Mouse (Mus musculus): ENCODE data around the gene 2900026A02Rik.

2900026A02Rik gene

GRCm38 (mm10) chr5:113149052-113149451 is 72.0 kb downstream of the 2900026A02Rik start:
- no peak for DNase-seq (ENCODE audit: low spot score)

DNA sequence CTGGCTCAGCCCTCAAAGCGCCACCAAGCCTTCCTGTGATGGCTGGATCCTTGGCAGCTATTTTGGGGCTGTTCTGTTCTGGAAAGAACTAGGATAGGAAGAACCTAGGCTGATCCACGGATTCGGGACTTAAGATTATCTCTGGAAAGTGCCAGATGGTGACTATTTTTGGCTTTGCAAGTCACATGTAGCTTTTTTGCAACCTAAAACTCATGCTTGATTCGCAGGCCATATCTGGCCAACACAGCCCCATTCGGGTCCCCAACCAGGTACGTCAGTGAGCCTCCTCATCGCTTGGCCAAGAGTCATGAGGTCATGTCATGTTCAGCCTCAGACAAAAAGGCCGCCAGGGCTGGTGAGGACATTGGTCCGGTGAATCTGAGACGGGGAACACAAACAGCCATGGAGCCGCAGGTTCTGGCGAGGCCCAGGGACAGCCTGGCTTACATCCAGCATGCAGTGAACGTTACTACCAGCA is 73.0 kb downstream of the 2900026A02Rik start:
- DNase-seq (ENCODE audit: low spot score): no peak

DNA sequence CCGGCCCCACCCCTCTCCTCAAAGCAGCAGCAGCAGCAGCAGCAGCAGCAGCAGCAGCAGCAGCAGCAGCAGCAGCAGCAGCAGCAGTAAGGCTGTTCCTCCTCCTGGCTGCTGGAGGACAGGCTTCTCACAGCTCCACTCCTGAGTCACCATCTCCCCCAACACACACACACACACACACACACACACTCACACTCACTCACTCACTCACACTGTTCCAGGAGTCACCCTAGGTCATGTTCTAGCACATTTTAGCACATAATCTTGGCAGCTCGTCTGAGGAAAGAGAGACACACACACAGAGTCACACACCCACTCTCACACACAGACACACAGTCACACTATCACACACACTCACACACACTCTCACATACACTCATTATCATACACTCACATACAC is 74.4 kb downstream of the 2900026A02Rik start:
- DNase-seq (ENCODE audit: low spot score): no peak

- DNase-seq (ENCODE audit: low spot score): no peak
Measured at GRCm38 (mm10) chr5:113145171-113145570, 75.9 kb downstream of the 2900026A02Rik start.

- DNase-seq (ENCODE audit: low spot score): no peak
Measured at GRCm38 (mm10) chr5:113142486-113142885, 78.5 kb downstream of the 2900026A02Rik start.

DNA sequence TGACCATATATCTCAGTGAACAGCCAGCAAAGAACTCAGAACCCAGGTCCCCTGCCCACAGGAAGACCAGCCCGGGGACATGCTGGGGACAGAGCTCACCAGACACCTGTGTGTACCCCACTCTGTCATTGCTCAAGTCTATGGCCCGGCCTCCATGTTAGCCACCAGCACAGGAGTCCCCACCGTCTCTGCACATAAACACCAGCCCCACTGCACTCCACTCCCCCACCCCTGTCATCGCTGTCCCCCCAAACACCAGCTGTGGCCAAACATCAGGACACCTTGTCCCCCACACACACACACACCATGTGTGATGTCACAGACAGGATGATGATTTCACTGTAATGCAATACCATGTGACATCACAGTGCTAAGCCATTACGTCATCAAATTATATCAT is 79.0 kb downstream of the 2900026A02Rik start:
- no peak for DNase-seq (ENCODE audit: low spot score)

DNA sequence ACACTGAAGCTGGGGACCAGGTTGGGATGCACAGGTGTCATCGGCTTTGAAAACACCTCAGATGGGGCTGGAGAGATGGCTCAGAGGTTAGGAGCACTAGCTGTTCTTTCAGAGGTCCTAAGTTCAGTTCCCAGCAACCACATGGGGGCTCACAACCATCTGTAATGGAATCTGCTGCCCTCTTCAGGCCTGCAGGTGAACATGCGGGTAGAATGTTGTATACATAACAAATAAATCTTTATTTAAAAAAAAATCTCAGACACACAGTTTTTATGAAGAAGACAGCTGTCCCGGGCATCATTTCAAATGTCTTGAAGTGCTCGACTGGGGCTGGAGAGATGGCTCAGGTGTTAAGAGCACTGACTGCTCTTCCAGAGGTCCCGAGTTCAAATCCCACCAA is 80.2 kb downstream of the 2900026A02Rik start:
- DNase-seq (ENCODE audit: low spot score): no peak

GRCm38 (mm10) chr5:113140051-113140450 is 81.0 kb downstream of the 2900026A02Rik start:
- DNase-seq (ENCODE audit: low spot score): no peak

GRCm38 (mm10) chr5:113139064-113139726 is 81.8 kb downstream of the 2900026A02Rik start:
- no peak for DNase-seq (ENCODE audit: low spot score)

DNA sequence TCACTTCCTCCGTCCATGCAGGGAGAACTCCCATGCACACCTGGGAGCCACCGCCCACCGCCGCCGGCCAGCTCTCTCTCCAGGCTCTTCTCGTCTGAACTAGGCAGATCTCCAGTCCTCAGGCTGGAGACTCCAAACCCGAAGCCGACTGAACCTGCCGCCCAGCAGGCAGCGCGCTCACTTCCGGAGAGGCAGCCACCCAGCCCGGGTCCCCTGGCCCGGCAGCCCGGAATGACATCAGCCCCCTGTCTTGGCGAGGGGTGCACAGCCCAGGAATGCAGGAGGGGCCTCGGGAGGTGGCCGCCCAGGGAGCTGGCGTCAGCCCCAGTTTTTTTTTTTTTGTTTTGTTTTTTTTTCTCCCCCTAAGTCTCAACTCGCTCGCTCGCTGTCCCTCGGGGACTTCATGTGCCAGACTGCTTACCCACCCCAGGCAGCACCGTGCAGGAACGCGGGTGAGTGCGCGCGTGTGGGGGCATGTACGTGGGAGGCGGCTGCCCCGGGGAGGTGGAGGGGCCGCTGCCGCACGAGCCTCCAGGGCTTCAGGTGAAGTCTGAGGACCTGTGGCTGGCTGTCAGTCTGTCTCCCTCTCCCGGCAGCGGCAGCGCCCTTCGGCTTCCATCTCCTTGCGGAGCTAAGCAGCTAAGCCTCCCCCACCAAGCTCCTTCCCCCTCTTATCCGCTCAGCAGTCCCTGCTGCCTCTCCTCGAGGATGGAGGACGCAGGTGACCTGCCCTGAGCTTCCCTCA is 82.5 kb downstream of the 2900026A02Rik start:
- DNase-seq (ENCODE audit: low spot score): peak; percentile 63

GRCm38 (mm10) chr5:113137691-113138318 is 83.2 kb downstream of the 2900026A02Rik start:
- no peak for DNase-seq (ENCODE audit: low spot score)

DNA sequence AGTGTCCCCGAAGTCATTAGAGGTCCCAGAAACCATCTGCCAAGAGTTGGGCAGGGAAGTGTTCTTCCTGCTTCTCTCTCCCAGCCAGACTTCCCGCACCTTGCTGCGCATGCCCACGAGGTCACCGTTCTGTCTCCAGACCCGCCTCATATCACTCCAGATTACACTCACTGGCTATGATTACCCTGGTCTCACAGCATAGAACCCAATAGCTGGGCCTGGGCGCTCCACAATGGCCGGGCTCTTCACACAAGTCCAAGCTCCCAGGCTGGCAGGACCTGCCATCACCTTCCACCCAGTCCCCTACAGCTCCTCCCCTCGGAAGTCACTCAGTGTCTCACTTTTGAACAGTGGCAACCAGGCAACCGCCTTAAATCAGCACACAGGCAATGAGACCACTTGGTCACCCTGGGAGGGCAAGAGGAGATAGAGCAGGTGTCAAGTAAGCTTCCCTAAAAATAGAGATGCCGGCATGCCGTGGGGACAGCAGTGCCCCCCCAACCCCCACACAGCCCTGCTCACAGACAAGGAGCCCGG is 84.0 kb downstream of the 2900026A02Rik start:
- no peak for DNase-seq (ENCODE audit: low spot score)

GRCm38 (mm10) chr5:113135513-113135912 is 85.5 kb downstream of the 2900026A02Rik start:
- DNase-seq (ENCODE audit: low spot score): no peak

GRCm38 (mm10) chr5:113133722-113134710 is 87.0 kb downstream of the 2900026A02Rik start:
- no peak for DNase-seq (ENCODE audit: low spot score)

DNA sequence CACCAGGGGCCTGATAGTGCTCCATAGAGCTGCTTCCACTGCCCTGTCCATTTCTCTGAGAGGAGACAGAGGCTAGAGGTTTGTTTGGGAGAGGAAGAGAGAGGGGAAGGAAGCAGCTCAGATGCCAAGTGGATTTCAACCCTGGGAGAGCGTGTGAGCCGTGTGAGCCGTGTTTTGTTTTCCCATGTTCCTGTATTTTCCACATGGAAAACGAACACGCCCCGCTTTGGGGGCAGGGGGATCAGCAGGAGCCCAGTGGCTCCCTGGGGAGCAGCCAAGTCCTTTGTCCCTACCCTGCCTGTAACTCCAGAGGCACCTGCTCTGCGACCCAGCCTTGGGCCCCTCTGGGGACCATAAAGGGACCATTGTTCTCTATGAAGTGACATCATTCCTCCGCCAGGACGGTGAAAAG is 88.0 kb downstream of the 2900026A02Rik start:
- peak; percentile 77 for DNase-seq (ENCODE audit: low spot score)

DNA sequence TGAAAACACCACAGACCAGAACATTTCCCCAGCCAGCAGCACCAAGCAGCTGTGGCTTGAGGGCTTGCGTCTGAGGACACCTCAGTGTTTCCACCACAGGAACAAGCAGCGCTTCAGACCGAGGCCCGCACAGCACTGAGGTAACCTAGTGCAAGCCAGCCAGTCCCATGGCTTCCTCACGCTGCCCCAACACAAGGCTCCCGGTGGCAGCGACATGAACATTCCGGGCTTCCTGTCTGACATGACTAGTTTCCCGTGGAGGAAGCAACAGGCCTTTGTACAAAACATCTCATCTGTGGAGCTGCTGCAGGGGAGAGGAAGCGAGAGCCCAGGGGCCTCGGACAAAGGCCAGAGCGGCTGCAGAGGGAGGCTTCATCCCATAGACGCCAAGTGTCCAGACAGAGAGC is 88.4 kb downstream of the 2900026A02Rik start:
- DNase-seq (ENCODE audit: low spot score): peak; percentile 49

DNA sequence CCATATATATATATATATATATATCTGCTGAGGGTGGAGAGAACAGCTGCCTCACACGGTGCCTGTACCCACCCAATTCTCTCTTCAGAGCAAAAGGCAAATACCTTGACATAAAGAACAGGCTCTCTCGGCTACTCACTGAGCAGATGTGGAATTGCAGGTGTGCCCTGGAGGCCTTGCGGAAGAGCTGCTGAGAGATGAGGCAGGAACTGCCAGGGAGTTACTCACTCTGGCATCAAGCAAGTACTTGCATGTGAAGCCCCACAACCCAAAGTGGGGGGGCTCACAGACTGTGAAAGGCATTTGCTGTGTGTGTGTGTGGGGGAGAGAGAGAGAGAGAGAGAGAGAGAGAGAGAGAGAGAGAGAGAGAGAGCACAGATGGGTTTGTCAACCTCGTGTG is 92.6 kb downstream of the 2900026A02Rik start:
- DNase-seq (ENCODE audit: low spot score): no peak

DNA sequence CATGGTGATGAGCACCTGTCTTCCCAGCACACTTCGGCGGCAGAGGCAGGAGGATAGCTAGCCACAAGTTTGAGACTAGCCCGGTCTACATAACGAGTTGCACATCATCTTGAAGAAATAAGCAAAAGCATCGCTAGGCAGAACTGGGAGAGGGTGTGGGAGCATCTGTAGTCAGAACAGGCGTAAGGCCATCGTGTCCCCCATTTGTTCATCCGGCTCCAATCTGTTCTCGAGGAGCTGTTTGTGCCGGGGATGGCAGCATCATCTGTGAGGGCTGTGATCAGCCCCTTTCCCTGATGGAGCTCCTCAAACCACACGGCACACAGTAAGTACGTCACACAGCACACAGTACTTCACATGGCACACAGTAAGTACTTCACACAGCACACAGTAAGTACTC is 94.6 kb downstream of the 2900026A02Rik start:
- no peak for DNase-seq (ENCODE audit: low spot score)

DNA sequence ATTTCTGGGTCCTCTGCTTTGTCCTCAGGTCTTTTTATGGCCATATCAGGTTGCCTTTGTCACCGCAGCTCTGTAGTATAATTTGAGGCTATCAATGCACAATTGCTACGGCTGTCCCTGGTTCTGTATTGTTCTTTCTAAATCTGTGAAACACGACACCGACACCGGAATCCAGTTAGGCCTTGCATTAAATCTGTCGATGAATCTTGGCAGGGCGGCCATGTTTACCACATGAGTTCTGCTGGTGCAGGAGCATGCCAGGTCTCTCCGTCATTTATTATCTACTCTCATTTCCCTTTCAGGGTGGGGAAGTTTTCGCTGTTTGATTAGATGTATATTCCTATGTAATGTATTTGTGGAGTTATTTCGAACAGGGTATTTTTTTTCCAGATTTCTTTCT is 97.3 kb downstream of the 2900026A02Rik start:
- no peak for DNase-seq (ENCODE audit: low spot score)

DNA sequence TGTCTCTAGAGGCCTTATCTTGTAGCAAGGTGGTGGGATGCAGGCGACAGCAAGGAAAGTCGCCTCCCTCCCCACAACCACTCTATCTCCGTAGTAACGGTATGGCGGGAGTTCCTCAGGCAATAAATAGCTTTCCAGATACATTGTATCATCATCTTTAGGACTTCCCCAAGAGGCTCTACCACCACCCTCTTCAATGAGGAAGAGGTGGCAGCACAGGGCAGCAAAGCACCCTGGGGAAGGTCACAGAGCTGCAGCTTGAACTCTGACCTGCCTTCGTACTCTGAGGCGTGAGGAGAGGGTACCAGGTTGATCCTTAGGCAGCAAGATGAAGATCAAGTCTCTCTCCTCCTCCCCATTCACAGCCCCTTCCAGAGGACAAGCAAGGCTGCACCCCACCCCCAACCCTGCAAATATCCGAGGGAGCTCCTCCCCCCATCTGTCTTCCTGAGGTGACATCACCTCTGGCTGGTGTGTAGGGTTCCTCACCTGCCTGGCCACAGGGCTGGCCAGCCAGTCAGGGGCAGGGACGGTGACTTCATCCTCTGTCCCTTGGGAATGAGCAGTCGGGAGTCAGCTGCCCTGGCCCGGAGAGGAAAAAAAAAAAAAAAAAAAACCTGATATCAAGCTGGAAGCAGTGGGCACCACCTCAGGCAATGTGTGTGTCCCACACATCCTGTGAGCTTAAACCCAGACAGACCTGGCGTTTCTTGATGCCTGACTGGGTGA is 98.5 kb downstream of the 2900026A02Rik start:
- DNase-seq (ENCODE audit: low spot score): no peak

DNA sequence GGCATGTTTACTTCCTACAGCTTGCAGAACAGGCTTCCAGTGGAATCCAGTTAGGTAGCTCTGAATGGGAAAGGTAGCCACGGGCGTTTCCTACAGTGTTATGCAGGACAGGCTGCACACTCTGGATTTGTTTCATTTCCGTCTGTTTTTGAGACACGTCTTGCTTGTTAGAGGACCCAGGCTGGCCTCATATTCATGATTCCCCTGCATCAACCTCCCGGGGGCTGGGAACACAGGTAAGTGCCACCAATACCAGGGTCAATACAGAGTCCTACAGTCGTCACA is 99.5 kb downstream of the 2900026A02Rik start:
- no peak for DNase-seq (ENCODE audit: low spot score)

Data from retina, embryonic 14.5 days (tissue).